Mouse (Mus musculus) megakaryocyte-erythroid progenitor cell, adult 5 weeks (primary cell): ENCODE results near the gene Cd24a. TPM values are rescaled to one million over a fixed set of nuclear protein-coding genes. Genes with fewer than 3 reads are reported as not detected.

Source experiments
- polyA plus RNA-seq: library from polyadenylated mRNA; stranded (reverse); fragments of >175 nt; gene quantifications from 2 replicates; pipeline ENCODE4 v1.2.3, GENCODE M21; 2012

The Cd24a gene
- polyA plus RNA-seq, result 153 and 185 TPM in 2 replicates

DNA sequence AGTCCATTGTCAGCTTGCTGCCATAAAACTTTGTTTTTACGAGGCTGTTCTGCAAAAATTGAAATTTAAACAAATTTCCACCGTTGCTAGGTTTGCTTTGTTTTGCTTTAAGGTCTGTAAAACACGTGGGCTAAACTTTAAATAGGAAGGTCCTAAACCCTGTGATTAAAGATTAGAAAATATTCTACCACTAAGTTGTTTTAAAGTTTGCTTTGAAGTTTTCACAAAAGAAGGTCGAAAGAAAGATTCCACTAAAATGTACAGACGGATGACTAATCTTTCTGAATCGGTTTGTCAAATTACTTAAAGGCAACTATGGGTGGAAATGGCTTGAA lies at the start of gene Cd24a:
Cd24a (plus strand) TSS at position 288 of the 335 bp plus-strand sequence.

DNA sequence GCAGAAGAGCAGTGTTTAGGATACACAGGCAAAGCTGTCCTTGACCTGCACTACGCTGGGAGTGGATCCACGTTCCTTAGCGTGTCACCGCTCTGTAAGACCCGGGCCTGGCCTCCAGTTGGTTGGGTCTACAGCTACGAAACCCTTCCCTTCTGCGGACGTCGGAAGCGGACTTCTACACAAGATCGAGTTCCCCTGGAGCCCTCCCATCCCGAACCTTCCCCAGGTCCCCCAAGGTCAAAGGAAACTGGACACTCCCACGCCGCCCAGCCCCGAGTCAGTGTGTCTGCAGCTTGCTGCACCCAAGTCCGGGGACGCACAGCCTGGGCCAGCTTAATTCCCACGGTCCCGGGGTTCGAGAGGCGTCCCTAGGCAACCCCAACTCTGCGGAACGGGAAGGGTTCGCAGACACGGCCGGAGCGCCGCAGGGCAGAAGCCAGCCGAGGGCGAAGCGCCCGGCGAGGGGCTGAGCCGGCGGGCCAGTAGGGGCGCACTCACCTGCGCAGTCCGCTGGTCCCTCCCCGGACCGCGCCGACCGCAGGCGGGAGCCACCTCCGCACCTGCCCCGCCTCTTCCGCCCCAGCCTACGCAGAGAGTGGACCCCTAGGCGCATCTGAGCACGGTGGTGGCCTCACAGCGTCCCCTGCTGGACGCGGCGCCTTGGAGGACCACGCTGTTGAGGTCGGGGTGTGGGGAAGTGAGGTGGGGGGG lies 37.5 kb upstream of the Cd24a start, which contains the start of gene 1700021F05Rik:
1700021F05Rik (minus strand) TSS at position 553 of the 711 bp plus-strand sequence.

Other genes with a start within 250 kb of the Cd24a start
- gene Bend3, start 99.5 kb upstream of the Cd24a start, polyA plus RNA-seq, result 9.6 and 10.8 TPM in 2 replicates
- gene Gm9803, start 54.2 kb upstream of the Cd24a start, polyA plus RNA-seq, result 38.1 and 53.3 TPM in 2 replicates
- gene 1700021F05Rik, start 37.3 kb upstream of the Cd24a start, polyA plus RNA-seq, result 11.3 and 11.5 TPM in 2 replicates